Mouse (Mus musculus) forebrain, embryonic 11.5 days (tissue): ENCODE results near the gene Olfr51. TPM values are rescaled to one million over a fixed set of nuclear protein-coding genes. Genes with fewer than 3 reads are reported as not detected.

Experiments
- ATAC-seq: fragments of 200-750 bp; cut with Nextera tagmentation; replicated peaks from 2 replicates; pipeline ENCODE4 v1.8.0; 2017; ENCODE audit warnings: moderate TSS enrichment; ENCODE audit not compliant: low FRiP score
- DNase-seq: peaks from one replicate; pipeline ENCODE4 v3.0.0-alpha.2; 2017; ENCODE audit warnings: low spot score
- H3K27ac ChIP-seq: fragments of 300-500 bp; sonication (generic); 2 replicates; pipeline ENCODE4 v1.5.1; 2014; ENCODE audit warnings: low read depth, low read length
- H3K27me3 ChIP-seq: fragments of 300-500 bp; sonication (generic); 2 replicates; pipeline ENCODE4 v1.6.1; 2014; ENCODE audit warnings: mild to moderate bottlenecking, low read length, mixed read lengths; ENCODE audit not compliant: control insufficient read depth, insufficient read depth
- H3K36me3 ChIP-seq: fragments of 300-500 bp; sonication (generic); 2 replicates; pipeline ENCODE4 v1.6.1; 2014; ENCODE audit warnings: mild to moderate bottlenecking, low read length, moderate library complexity, mixed read lengths; ENCODE audit not compliant: control insufficient read depth, insufficient read depth
- H3K4me1 ChIP-seq: fragments of 300-500 bp; sonication (generic); replicated peaks from 2 replicates; pipeline ENCODE4 v1.6.1; 2014; ENCODE audit warnings: low read length, mixed read lengths; ENCODE audit not compliant: control insufficient read depth, insufficient read depth
- H3K4me2 ChIP-seq: fragments of 300-500 bp; sonication (generic); 2 replicates; pipeline ENCODE4 v1.6.1; 2014; ENCODE audit warnings: low read depth, mild to moderate bottlenecking, low read length, moderate library complexity, mixed read lengths; ENCODE audit not compliant: severe bottlenecking
- H3K4me3 ChIP-seq: fragments of 300-500 bp; sonication (generic); 2 replicates; pipeline ENCODE4 v1.5.1; 2014; ENCODE audit warnings: low read depth, low read length
- H3K9ac ChIP-seq: fragments of 300-500 bp; sonication (generic); 2 replicates; pipeline ENCODE4 v1.6.1; 2014; ENCODE audit warnings: low read length
- H3K9me3 ChIP-seq: fragments of 300-500 bp; sonication (generic); 2 replicates; pipeline ENCODE4 v1.6.1; 2016; ENCODE audit warnings: low read length, mixed read lengths; ENCODE audit not compliant: control insufficient read depth
- WGBS: fragments of 180-500 bp; shearing (Covaris S2); extraction: QIAGEN DNeasy Blood & Tissue Kit; methylation state at CpG from one replicate; pipeline ENCODE4 v1.1.7; 2014; 5-methylcytosine and 5-hydroxymethylcytosine counted together
- polyA plus RNA-seq: library from polyadenylated mRNA; unstranded; fragments of >200 nt; fragmentation: Nextera tagmentation; extraction: Ambion mirVana; gene quantifications from 2 replicates; pipeline ENCODE4 v1.2.1, GENCODE M21; 2014

The Olfr51 gene
- not detected in 2 replicates for polyA plus RNA-seq

- Histone ChIP-seq H3K9me3 (no peaks in the 10 kb centered on the region), H3K4me1 (no peaks in the 10 kb centered on the region), H3K27ac (no peak within 1 kb of the TSS), H3K4me2 (no peak within 1 kb of the TSS), H3K4me3 (no peak within 1 kb of the TSS), H3K9ac (no peak within 1 kb of the TSS), H3K27me3 (no peaks in the 10 kb centered on the region), H3K36me3 (no peaks in the 10 kb centered on the region)
- WGBS, result 78% methylated on average over 5 of the region's 5 CpGs
- ATAC-seq (no peak), DNase-seq (no peak)
Observed at GRCm38 (mm10) chr11:51003296-51003695, at the start of gene Olfr51. Gene Olfr51 (plus strand): TSS chr11:51003596.

GRCm38 (mm10) chr11:50953665-50954064, 49.7 kb upstream of the Olfr51 start, which contains the start of gene Prop1:
Gene Prop1 (minus strand): TSS chr11:50953765.
- no peak for DNase-seq
- ATAC-seq, result no peak
- Histone ChIP-seq H3K27me3 (no peaks in the 10 kb centered on the region), H3K9ac (no peak within 1 kb of the TSS), H3K4me3 (no peak within 1 kb of the TSS), H3K4me1 (no peaks in the 10 kb centered on the region), H3K9me3 (no peaks in the 10 kb centered on the region), H3K4me2 (no peak within 1 kb of the TSS), H3K27ac (no peak within 1 kb of the TSS), H3K36me3 (no peaks in the 10 kb centered on the region)
- WGBS, result 76% methylated on average over 6 of the region's 6 CpGs

- Histone ChIP-seq H3K27me3 (no peaks in the 10 kb centered on the region), H3K27ac (no peak overlapping the region), H3K4me1 (no peaks in the 10 kb centered on the region), H3K4me3 (no peak overlapping the region), H3K4me2 (no peak overlapping the region), H3K36me3 (no peaks in the 10 kb centered on the region), H3K9me3 (no peaks in the 10 kb centered on the region), H3K9ac (no peak overlapping the region)
- ATAC-seq (no peak), DNase-seq (no peak)
- WGBS, result 84% methylated on average over 2 of the region's 2 CpGs
Observed at GRCm38 (mm10) chr11:50964886-50965285, 38.5 kb upstream of the Olfr51 start.

- Histone ChIP-seq H3K4me3 (no peak within 1 kb of the TSS), H3K4me1 (no peaks in the 10 kb centered on the region), H3K4me2 (no peak within 1 kb of the TSS), H3K9ac (no peak within 1 kb of the TSS), H3K9me3 (no peaks in the 10 kb centered on the region), H3K27me3 (no peaks in the 10 kb centered on the region), H3K27ac (no peak within 1 kb of the TSS), H3K36me3 (no peaks in the 10 kb centered on the region)
- DNase-seq (no peak), ATAC-seq (no peak)
- WGBS, result 91% methylated on average over 11 of the region's 11 CpGs
Observed at GRCm38 (mm10) chr11:50966230-50966629, 37.2 kb upstream of the Olfr51 start, which contains the start of gene Olfr1378. Gene Olfr1378 (plus strand): TSS chr11:50966530.

- Histone ChIP-seq H3K27ac (no peak overlapping the region), H3K9ac (no peak overlapping the region), H3K4me2 (no peak overlapping the region), H3K4me1 (no peaks in the 10 kb centered on the region), H3K9me3 (no peaks in the 10 kb centered on the region), H3K4me3 (no peak overlapping the region), H3K27me3 (no peaks in the 10 kb centered on the region), H3K36me3 (no peaks in the 10 kb centered on the region)
- ATAC-seq (no peak), DNase-seq (no peak)
- WGBS, result 77% methylated on average over 4 of the region's 4 CpGs
Observed at GRCm38 (mm10) chr11:50977216-50977615, 26.2 kb upstream of the Olfr51 start.

- ATAC-seq, result no peak
Observed at GRCm38 (mm10) chr11:50981667-50982066, 21.7 kb upstream of the Olfr51 start, which contains the start of gene Olfr1377. Gene Olfr1377 (plus strand): TSS chr11:50981967.

GRCm38 (mm10) chr11:51011821-51012220, 8.4 kb downstream of the Olfr51 start:
- no peaks in the 10 kb centered on the region for H3K27me3 ChIP-seq
- no peak overlapping the region for H3K9ac ChIP-seq
- H3K4me3 ChIP-seq, result no peak overlapping the region
- H3K9me3 ChIP-seq, result no peaks in the 10 kb centered on the region
- 81% methylated on average over 5 of the region's 5 CpGs for whole genome bisulfite sequencing
- no peak overlapping the region for H3K4me2 ChIP-seq
- H3K36me3 ChIP-seq, result no peaks in the 10 kb centered on the region
- no peak overlapping the region for H3K27ac ChIP-seq
- DNase-seq (no peak), ATAC-seq (no peak)
- no peaks in the 10 kb centered on the region for H3K4me1 ChIP-seq

More at GRCm38 (mm10) chr11:50981667-50982066, 21.7 kb upstream of the Olfr51 start, which contains the start of gene Olfr1377:
- Histone ChIP-seq H3K36me3 (no peaks in the 10 kb centered on the region), H3K27ac (no peak within 1 kb of the TSS), H3K4me3 (no peak within 1 kb of the TSS), H3K4me2 (no peak within 1 kb of the TSS), H3K4me1 (no peaks in the 10 kb centered on the region), H3K9me3 (no peaks in the 10 kb centered on the region), H3K27me3 (no peaks in the 10 kb centered on the region), H3K9ac (no peak within 1 kb of the TSS)
- 65% methylated on average over 5 of the region's 5 CpGs for WGBS
- DNase-seq, result no peak

GRCm38 (mm10) chr11:51013936-51014335, 10.5 kb downstream of the Olfr51 start, which contains the start of gene Olfr54:
Gene Olfr54 (plus strand): TSS chr11:51014236.
- Histone ChIP-seq H3K4me1 (no peaks in the 10 kb centered on the region), H3K4me3 (no peak within 1 kb of the TSS), H3K4me2 (no peak within 1 kb of the TSS)

GRCm38 (mm10) chr11:51016341-51016740, 12.9 kb downstream of the Olfr51 start:
- WGBS, result 65% methylated on average over 2 of the region's 2 CpGs
- no peak for ATAC-seq

More at GRCm38 (mm10) chr11:51013936-51014335, 10.5 kb downstream of the Olfr51 start, which contains the start of gene Olfr54:
- Histone ChIP-seq H3K9ac (no peak within 1 kb of the TSS), H3K27ac (no peak within 1 kb of the TSS), H3K9me3 (no peaks in the 10 kb centered on the region), H3K27me3 (no peaks in the 10 kb centered on the region), H3K36me3 (no peaks in the 10 kb centered on the region)
- ATAC-seq (no peak), DNase-seq (no peak)
- 70% methylated on average over 1 of the region's 1 CpGs for WGBS

More at GRCm38 (mm10) chr11:51016341-51016740, 12.9 kb downstream of the Olfr51 start:
- no peaks in the 10 kb centered on the region for H3K27me3 ChIP-seq
- H3K36me3 ChIP-seq, result no peaks in the 10 kb centered on the region
- no peak overlapping the region for H3K9ac ChIP-seq
- no peaks in the 10 kb centered on the region for H3K9me3 ChIP-seq
- no peaks in the 10 kb centered on the region for H3K4me1 ChIP-seq
- H3K4me3 ChIP-seq, result no peak overlapping the region
- no peak overlapping the region for H3K4me2 ChIP-seq
- H3K27ac ChIP-seq, result no peak overlapping the region
- no peak for DNase-seq
